Mouse (Mus musculus): ENCODE results near the gene Cox8a. TPM values are rescaled to one million over a fixed set of nuclear protein-coding genes. Genes with fewer than 3 reads are reported as not detected.

Gene Cox8a
- polyA plus RNA-seq, 1 experiment from 2014 or later = 1,171 TPM

- H3K9me3 ChIP-seq (ENCODE audit: control insufficient read depth, low read length) = no peaks in the 10 kb centered on the region
- peaks cover 35% of the 10 kb centered on the region for H3K36me3 ChIP-seq (ENCODE audit: control insufficient read depth, insufficient read depth, low read length)
- no peak overlapping the region for H3K4me2 ChIP-seq (replicated peaks; ENCODE audit: low read depth, low read length)
- 94% methylated on average over 3 of the region's 3 CpGs for WGBS
- peaks cover 21% of the 10 kb centered on the region for H3K4me1 ChIP-seq (ENCODE audit: control insufficient read depth, insufficient read depth, low read length)
- H3K9ac ChIP-seq (ENCODE audit: low read depth, low read length) = no peak overlapping the region
- H3K4me3 ChIP-seq (ENCODE audit: low read length) = no peak overlapping the region
- no peak overlapping the region for H3K27ac ChIP-seq (ENCODE audit: low read depth, low read length)
- ATAC-seq (ENCODE audit: low FRiP score, low TSS enrichment) = no peak
- no peaks in the 10 kb centered on the region for H3K27me3 ChIP-seq (ENCODE audit: control insufficient read depth, insufficient read depth, low read length)
Observed at GRCm38 (mm10) chr19:7213010-7213409, 4.4 kb downstream of the Cox8a start.

- H3K4me2 ChIP-seq (replicated peaks; ENCODE audit: low read depth, low read length) = no peak overlapping the region
- H3K9me3 ChIP-seq (ENCODE audit: control insufficient read depth, low read length) = no peaks in the 10 kb centered on the region
- H3K9ac ChIP-seq (ENCODE audit: low read depth, low read length) = no peak overlapping the region
- peaks cover 35% of the 10 kb centered on the region for H3K36me3 ChIP-seq (ENCODE audit: control insufficient read depth, insufficient read depth, low read length)
- no peak overlapping the region for H3K4me3 ChIP-seq (ENCODE audit: low read length)
- no peaks in the 10 kb centered on the region for H3K27me3 ChIP-seq (ENCODE audit: control insufficient read depth, insufficient read depth, low read length)
- no peak for ATAC-seq (ENCODE audit: low FRiP score, low TSS enrichment)
- no peak overlapping the region for H3K27ac ChIP-seq (ENCODE audit: low read depth, low read length)
- WGBS = 88% methylated on average over 1 of the region's 1 CpGs
- H3K4me1 ChIP-seq (ENCODE audit: control insufficient read depth, insufficient read depth, low read length) = peaks cover 19% of the 10 kb centered on the region
Observed at GRCm38 (mm10) chr19:7212216-7212615, 5.2 kb downstream of the Cox8a start.

- no peak overlapping the region for H3K4me2 ChIP-seq (replicated peaks; ENCODE audit: low read depth, low read length)
- peaks cover 5% of the 10 kb centered on the region for H3K4me1 ChIP-seq (ENCODE audit: control insufficient read depth, insufficient read depth, low read length)
- no peaks in the 10 kb centered on the region for H3K9me3 ChIP-seq (ENCODE audit: control insufficient read depth, low read length)
- H3K27ac ChIP-seq (ENCODE audit: low read depth, low read length) = no peak overlapping the region
- ATAC-seq (ENCODE audit: low FRiP score, low TSS enrichment) = no peak
- peaks cover 31% of the 10 kb centered on the region for H3K36me3 ChIP-seq (ENCODE audit: control insufficient read depth, insufficient read depth, low read length)
- H3K27me3 ChIP-seq (ENCODE audit: control insufficient read depth, insufficient read depth, low read length) = no peaks in the 10 kb centered on the region
- no peak overlapping the region for H3K4me3 ChIP-seq (ENCODE audit: low read length)
- 90% methylated on average over 7 of the region's 7 CpGs for WGBS
- no peak overlapping the region for H3K9ac ChIP-seq (ENCODE audit: low read depth, low read length)
Observed at GRCm38 (mm10) chr19:7209907-7210646, 7.3 kb downstream of the Cox8a start.

- 1% methylated on average over 66 of the region's 79 CpGs for WGBS
- peak; percentile 97 for ATAC-seq (ENCODE audit: low FRiP score, low TSS enrichment)
- Histone ChIP-seq H3K27ac (ENCODE audit: low read depth, low read length) (peak within 1 kb of the TSS; percentile 97), H3K4me1 (ENCODE audit: control insufficient read depth, insufficient read depth, low read length) (peaks cover 17% of the 10 kb centered on the region; the same call in 1 of the 2 replicates), H3K9ac (ENCODE audit: low read depth, low read length) (peak within 1 kb of the TSS; percentile 88), H3K4me2 (replicated peaks; ENCODE audit: low read depth, low read length) (peak within 1 kb of the TSS; percentile 90), H3K27me3 (ENCODE audit: control insufficient read depth, insufficient read depth, low read length) (no peaks in the 10 kb centered on the region), H3K36me3 (ENCODE audit: control insufficient read depth, insufficient read depth, low read length) (peaks cover 29% of the 10 kb centered on the region), H3K4me3 (ENCODE audit: low read length) (peak within 1 kb of the TSS; percentile 78), H3K9me3 (ENCODE audit: control insufficient read depth, low read length) (no peaks in the 10 kb centered on the region)
Observed at GRCm38 (mm10) chr19:7205753-7206736, 11.4 kb downstream of the Cox8a start, which contains the start of gene Otub1. Otub1 (minus strand) TSS chr19:7206316.

GRCm38 (mm10) chr19:7205326-7205725 is 12.1 kb downstream of the Cox8a start:
- Histone ChIP-seq H3K4me2 (replicated peaks; ENCODE audit: low read depth, low read length) (peak overlapping the region; percentile 90), H3K4me1 (ENCODE audit: control insufficient read depth, insufficient read depth, low read length) (peaks cover 17% of the 10 kb centered on the region; the same call in 1 of the 2 replicates), H3K27me3 (ENCODE audit: control insufficient read depth, insufficient read depth, low read length) (no peaks in the 10 kb centered on the region), H3K36me3 (ENCODE audit: control insufficient read depth, insufficient read depth, low read length) (peaks cover 35% of the 10 kb centered on the region), H3K9me3 (ENCODE audit: control insufficient read depth, low read length) (no peaks in the 10 kb centered on the region), H3K4me3 (ENCODE audit: low read length) (peak overlapping the region; percentile 78), H3K9ac (ENCODE audit: low read depth, low read length) (peak overlapping the region; percentile 88), H3K27ac (ENCODE audit: low read depth, low read length) (peak overlapping the region; percentile 97)
- whole genome bisulfite sequencing = 26% methylated on average over 7 of the region's 7 CpGs
- ATAC-seq (ENCODE audit: low FRiP score, low TSS enrichment) = peak; percentile 8; the same call in 1 of the 2 replicates

GRCm38 (mm10) chr19:7204898-7205297 is 12.5 kb downstream of the Cox8a start:
- WGBS = 79% methylated on average over 2 of the region's 2 CpGs
- H3K4me1 ChIP-seq (ENCODE audit: control insufficient read depth, insufficient read depth, low read length) = peaks cover 17% of the 10 kb centered on the region; the same call in 1 of the 2 replicates
- peak overlapping the region; percentile 90 for H3K4me2 ChIP-seq (replicated peaks; ENCODE audit: low read depth, low read length)
- peak overlapping the region; percentile 78 for H3K4me3 ChIP-seq (ENCODE audit: low read length)
- no peak for ATAC-seq (ENCODE audit: low FRiP score, low TSS enrichment)
- no peaks in the 10 kb centered on the region for H3K9me3 ChIP-seq (ENCODE audit: control insufficient read depth, low read length)
- H3K9ac ChIP-seq (ENCODE audit: low read depth, low read length) = peak overlapping the region; percentile 88; the same call in 1 of the 2 replicates
- H3K27ac ChIP-seq (ENCODE audit: low read depth, low read length) = no peak overlapping the region
- peaks cover 39% of the 10 kb centered on the region for H3K36me3 ChIP-seq (ENCODE audit: control insufficient read depth, insufficient read depth, low read length)
- no peaks in the 10 kb centered on the region for H3K27me3 ChIP-seq (ENCODE audit: control insufficient read depth, insufficient read depth, low read length)

- H3K4me2 ChIP-seq (replicated peaks; ENCODE audit: low read depth, low read length) = no peak overlapping the region
- H3K36me3 ChIP-seq (ENCODE audit: control insufficient read depth, insufficient read depth, low read length) = peaks cover 66% of the 10 kb centered on the region
- WGBS = 67% methylated on average over 1 of the region's 1 CpGs
Observed at GRCm38 (mm10) chr19:7200427-7200826, 17.0 kb downstream of the Cox8a start.

GRCm38 (mm10) chr19:7199089-7199488 is 18.3 kb downstream of the Cox8a start:
- no peaks in the 10 kb centered on the region for H3K9me3 ChIP-seq (ENCODE audit: control insufficient read depth, low read length)
- no peaks in the 10 kb centered on the region for H3K27me3 ChIP-seq (ENCODE audit: control insufficient read depth, insufficient read depth, low read length)
- no peak for ATAC-seq (ENCODE audit: low FRiP score, low TSS enrichment)
- H3K4me3 ChIP-seq (ENCODE audit: low read length) = no peak overlapping the region
- H3K4me2 ChIP-seq (replicated peaks; ENCODE audit: low read depth, low read length) = no peak overlapping the region
- peaks cover 17% of the 10 kb centered on the region; the same call in 1 of the 2 replicates for H3K4me1 ChIP-seq (ENCODE audit: control insufficient read depth, insufficient read depth, low read length)
- H3K36me3 ChIP-seq (ENCODE audit: control insufficient read depth, insufficient read depth, low read length) = peaks cover 62% of the 10 kb centered on the region
- no peak overlapping the region for H3K9ac ChIP-seq (ENCODE audit: low read depth, low read length)
- WGBS = 91% methylated on average over 13 of the region's 13 CpGs
- no peak overlapping the region for H3K27ac ChIP-seq (ENCODE audit: low read depth, low read length)

More at GRCm38 (mm10) chr19:7200427-7200826, 17.0 kb downstream of the Cox8a start:
- no peak for ATAC-seq (ENCODE audit: low FRiP score, low TSS enrichment)
- no peaks in the 10 kb centered on the region for H3K27me3 ChIP-seq (ENCODE audit: control insufficient read depth, insufficient read depth, low read length)
- H3K4me1 ChIP-seq (ENCODE audit: control insufficient read depth, insufficient read depth, low read length) = peaks cover 27% of the 10 kb centered on the region; the same call in 1 of the 2 replicates
- H3K4me3 ChIP-seq (ENCODE audit: low read length) = no peak overlapping the region
- H3K9me3 ChIP-seq (ENCODE audit: control insufficient read depth, low read length) = no peaks in the 10 kb centered on the region
- H3K27ac ChIP-seq (ENCODE audit: low read depth, low read length) = no peak overlapping the region
- no peak overlapping the region for H3K9ac ChIP-seq (ENCODE audit: low read depth, low read length)

Data from kidney, embryonic 14.5 days (tissue).